Mouse (Mus musculus) CD4-positive helper T cell, adult 2 months (primary cell): ENCODE results near the gene Clns1a.
A peak's percentile ranks its signal among the peaks of the same experiment; 100 is the strongest.

Source experiments
- DNase-seq: peaks from one replicate; pipeline ENCODE4 v3.0.0-alpha.2; 2012; ENCODE audit warnings: low read depth, missing footprints, low spot score

Clns1a gene

DNA sequence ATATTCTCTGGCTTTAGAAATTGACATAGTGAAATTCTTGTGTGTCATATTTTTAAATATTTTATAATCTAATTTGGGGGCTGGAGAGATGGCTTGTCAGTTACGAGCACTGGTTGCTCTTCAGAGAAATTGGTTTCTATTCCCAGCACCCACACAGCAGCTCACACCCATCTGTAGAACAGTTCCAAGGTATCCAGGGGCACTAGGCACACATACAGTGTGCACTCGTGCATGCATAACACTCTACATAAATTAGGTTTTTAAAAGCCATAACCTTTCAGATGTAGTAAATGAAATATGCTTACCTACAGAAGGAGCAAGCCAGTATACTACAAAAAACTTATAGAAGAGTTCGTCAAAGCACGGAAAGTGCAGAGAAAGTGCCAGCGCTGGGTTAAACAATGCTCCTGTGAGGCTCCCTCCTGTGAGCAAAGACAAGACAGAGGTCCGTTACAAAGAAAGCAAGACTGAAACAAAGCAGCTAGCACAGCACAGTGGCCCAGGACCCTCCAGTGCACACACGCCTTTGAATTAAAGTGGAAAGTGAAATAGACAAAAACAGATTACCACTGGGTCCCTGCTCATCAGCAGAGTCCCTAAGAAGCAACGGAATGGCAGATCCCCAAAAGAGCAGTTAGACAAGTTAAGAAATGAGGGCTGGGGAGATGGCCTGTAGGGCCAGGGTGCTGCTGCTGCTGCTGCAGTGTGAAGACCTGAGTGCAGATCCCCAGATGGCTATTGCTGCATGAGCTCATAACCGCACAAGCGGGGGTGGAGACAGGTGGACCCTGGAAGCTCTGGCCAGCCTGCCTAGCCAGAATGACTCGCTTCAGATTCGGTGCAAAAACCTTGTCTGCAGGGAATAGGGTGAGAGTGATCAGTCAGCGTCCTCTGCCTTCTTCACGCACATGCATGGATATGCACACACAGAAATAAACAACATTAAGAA is 32.5 kb downstream of the Clns1a start:
- no peak for DNase-seq

DNA sequence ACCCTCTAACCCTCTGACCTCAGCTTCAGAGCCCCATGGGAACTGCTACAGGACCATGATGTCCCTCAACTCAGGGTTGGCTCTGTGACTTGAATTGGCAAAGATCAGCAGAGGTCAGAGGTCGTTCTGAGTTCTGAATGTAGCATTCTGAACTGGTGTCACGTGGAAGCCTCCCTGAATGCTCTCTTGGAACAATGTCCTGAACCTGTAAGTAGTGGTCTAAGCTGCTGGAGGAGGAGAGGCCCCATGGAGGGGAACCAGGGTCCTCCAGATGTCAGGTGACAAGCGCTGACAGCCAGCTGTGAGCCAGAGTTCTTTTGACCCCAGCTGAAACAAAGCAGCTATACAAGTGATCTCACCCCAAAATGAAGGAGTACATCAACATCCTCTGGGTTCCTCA is 34.0 kb downstream of the Clns1a start:
- no peak for DNase-seq

DNA sequence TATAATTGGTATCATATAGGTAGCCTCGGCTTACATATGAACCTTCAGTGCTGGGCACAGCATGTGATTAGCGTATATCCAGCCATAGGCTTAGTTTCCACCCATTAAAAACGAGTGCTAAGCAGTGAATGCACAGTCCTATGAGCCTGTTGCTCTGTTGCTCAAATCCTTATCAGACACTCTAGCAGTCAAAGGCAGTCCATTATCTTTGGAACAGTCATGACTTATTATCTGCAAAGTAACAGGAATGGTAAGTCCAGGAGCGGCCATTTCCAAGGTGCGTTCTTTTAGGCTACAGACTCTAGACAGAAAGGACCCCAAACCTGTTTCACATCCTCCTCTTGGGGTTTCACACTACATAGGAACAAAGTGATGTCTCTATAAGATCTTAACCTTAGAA is 37.2 kb downstream of the Clns1a start:
- DNase-seq, result no peak

DNA sequence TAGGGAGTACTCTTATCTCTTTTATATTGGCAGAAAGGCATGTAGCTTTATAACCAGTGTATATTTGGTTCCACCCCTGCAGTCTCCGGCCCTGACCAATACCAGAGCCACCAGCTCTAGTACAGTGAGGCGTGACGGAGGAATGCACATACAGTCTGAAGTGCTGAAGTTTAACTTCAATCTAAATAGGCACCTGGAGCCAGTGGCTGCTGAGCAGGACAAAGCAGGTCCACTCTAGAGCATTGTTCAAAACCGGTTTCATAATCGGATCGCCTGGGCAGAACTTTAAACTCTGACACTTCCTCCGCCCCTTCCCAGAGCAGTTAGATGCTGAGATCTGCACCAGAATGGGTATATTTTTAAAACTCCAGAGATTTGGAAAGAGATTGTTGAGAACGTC is 38.6 kb downstream of the Clns1a start:
- no peak for DNase-seq

DNA sequence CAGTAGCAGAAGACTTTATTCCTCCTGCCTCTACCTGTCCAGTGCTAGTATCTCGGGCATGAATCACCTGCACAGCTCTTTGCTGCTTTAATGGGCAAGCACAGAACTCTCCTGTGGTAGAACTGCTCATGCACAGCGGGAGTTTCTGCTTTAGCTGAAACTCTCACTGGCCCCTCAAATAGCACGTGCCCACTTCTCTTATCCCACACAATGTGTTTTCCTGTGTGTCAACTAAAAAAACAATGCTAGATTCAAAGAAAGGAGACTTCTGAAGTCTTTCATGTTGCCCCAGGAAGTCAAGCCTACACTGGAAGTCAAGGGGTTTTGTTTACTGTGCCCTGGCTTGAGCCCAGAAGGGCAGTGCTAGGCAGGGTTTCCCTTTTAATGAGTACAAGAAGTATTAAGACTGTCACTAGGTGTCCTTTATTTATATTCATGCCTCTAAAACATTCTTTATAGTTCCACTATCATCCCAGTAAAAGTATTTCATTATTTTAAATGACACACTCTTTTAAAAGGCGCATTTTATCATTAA is 39.5 kb downstream of the Clns1a start:
- no peak for DNase-seq

DNA sequence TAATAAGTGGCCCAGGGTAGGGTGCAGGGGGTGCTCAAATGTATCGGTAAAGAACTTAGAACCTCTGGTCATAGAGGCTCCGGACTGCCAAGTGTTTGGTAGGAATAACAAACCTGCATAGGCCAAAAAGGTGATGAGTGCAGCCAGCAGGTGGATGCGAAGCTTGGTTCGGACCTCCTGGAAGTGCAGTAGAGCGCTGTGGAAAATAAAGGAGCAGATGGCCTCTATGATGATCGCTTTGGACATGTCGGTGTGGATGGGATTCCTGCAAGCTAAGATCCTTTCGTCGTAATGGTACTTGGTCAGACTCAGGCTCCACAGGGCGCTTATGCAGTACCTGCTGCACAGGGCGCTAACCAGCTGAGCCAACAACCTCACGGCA is 40.8 kb downstream of the Clns1a start:
- no peak for DNase-seq

DNA sequence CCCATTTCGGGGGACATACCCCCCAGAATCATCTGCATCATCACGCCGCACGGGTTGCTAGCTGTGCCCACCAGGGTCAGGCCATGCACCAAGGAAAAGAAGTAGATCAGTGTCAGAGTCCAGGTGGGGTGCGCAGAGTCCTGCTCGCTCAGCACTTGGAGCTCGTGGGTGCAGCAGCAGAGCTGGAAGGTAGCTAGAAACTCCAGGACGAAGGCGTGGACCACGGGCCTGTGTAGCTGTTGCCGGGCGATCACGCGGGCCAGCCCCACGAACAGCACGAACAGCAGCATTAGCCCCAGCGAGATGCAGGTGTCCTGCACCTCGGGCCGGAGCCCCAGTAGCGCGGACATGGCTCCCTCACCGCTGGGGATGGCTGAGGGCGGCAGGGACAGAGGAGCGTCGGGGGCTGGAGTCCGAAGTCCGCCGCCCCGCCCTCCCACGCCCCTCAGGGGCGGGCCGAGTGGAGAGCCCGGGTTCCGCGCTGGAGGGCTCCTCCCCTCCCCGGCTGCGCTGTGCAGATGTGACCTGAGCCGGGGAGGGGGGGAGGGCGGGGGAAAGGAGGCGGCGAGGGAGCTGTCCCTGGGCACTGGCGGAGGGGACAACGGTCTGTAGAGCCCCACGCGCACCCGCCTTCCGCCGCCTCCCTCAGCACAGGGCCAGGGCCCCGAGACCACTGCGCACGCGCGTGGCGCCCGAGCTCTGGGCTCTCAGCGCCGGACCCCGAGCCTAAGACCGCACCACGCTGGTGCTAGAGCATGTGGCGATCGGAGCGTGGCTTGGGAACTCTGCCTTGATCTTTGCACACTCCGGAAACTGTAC is 41.4 kb downstream of the Clns1a start, which contains the start of gene Aqp11:
Aqp11 (minus strand) TSS at position 652 of the 819 bp plus-strand sequence.
- peak; percentile 77 for DNase-seq

DNA sequence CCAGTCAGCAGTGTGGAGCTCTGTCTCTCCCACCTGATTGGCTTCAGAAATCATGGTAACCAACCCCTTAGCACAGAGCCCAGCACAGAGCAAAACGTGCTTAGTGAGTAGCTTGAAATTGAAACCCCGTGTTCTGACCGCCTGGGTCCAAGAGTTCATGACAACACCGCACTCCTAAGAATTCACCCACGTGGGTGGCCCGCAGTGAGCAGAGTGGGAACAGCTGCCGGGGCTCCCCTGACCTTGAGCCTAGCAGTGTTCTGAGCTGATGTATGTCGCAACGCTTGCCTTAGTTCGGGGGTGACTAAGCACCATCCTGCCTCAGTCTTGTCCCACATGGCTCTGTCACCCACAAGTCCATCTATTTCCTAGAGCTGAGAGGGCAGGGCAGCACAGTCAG is 44.5 kb downstream of the Clns1a start:
- DNase-seq, result no peak

DNA sequence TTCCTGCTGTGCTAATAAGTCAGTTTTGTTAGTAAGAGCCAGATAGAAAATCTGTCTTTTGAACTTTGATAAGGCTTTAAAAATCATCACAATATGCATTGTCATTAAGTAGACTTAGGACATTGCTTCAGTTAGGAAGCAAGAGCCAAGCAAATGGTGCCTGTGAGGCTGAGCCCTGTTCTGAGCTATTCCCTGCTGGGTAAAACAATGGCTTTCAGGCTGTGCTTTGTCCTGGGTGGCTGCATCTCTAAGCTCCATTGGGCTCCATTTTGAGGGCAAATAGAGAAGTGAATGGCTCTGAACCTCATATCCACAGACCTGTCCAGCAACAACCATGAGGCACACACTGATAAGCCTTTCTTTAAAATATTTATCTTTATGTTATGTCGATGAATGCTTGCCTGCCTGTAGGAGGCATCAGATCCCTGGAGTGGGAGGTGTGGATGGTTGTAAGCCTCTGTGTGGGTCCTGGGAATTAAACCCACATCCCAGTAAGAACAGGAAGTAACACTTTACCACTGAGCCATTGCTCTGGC is 45.4 kb downstream of the Clns1a start:
- no peak for DNase-seq

DNA sequence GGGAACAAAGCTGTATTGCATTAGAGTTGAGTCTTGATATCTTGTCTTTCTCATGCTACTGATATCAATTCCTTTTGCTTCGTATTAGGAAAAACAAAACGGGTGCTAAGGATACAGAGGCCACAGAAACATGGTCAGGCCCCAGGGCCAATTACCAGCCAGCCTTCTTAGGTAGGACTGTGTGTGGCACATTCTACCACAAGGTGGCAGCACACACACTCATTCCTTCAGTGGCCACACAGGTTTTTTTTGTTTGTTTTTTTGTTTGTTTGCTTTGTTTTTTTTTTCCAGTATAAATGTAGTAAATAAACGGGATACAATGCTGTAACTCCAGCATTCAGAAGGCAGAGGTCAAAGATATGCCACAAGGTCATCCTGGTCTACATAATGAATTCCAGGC is 48.9 kb downstream of the Clns1a start:
- peak; percentile 72 for DNase-seq

DNA sequence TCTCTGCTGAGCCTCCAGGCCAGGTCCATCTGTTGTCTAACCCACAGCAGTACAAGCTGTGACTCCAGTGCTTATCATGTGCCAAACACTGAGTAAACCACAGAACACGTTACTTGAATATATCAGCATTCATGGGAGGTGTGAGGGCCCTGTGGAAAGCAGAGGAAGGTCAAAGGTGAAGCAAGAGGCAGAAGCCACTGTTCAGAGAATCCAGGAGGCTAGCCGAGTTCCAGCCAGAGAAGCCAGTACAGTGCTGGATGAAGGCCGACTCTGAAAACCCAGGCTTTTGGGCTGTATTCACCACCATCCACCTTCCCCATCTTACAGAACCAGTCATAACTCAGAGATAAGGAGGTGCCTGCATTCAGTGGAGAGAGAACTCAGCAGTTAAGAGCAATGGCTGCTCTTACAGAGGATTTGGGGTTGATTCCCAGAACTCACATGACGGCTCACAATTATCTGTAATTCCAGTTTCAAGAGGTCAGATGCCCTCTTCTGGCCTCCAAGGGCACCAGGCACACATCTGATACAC is 50.8 kb downstream of the Clns1a start:
- DNase-seq, result no peak

DNA sequence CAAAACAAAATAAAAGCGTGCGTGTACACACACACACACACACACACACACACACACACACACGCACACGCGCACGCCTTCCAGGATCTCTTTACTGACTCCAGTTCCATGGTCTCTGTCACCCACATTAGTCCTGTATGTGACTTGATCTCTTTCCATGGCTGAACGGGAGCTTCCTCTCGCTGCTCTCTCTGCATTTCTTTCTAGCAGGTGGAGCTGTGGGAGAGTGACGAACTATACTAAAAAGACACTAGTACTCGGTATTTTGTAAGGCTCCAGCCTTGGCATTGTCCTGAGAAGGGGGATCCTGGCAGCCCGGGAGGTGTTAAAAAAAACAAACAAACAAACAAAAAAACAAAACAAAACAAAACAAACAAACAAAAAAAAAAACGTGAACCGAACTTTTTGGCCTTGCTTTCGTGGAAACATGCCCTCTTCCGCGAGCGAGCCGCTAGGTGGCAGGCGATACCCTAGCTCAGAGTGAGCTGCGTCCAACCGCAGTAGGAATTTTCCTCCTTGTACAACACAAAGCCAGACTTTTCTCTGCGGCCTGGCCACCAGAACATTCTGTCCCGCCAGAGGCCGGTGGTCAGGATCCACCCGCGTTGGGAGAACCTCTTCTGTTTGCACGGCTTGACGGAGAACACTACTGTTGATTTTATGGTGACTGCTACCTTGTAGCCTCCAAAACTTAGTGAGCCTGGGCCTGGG is 51.5 kb downstream of the Clns1a start:
- peak; percentile 83 for DNase-seq

DNA sequence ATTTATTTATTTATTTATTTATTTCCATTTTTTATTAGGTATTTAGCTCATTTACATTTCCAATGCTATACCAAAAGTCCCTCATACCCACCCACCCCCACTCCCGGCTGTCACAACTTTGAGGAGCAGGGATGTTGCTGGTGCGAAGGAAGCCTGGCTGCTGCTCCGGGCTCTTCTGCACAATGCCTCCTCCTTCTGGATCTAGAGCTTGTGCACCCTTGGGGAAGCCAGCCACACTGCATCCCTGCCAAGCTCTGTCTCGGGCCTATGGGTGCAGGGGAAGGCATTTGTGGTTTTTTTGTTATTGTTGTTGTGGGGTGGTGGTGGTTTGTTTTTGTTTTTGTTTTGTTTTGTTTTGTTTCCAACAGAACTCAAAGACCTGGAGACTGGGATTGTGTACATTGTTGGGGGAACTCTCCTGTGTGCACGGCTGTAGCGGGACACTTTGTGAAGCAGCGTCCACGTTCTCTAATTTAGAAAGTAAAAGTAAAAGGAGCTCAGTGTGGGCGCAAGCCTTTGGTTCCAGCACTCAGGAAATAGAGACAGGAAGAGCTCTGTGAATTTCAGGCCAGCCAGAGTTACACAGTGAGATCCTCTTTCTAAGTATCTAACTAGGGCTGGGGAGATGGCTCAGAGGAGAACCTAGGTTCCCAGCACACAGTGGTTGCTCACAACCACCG is 52.2 kb downstream of the Clns1a start:
- peak; percentile 76 for DNase-seq

DNA sequence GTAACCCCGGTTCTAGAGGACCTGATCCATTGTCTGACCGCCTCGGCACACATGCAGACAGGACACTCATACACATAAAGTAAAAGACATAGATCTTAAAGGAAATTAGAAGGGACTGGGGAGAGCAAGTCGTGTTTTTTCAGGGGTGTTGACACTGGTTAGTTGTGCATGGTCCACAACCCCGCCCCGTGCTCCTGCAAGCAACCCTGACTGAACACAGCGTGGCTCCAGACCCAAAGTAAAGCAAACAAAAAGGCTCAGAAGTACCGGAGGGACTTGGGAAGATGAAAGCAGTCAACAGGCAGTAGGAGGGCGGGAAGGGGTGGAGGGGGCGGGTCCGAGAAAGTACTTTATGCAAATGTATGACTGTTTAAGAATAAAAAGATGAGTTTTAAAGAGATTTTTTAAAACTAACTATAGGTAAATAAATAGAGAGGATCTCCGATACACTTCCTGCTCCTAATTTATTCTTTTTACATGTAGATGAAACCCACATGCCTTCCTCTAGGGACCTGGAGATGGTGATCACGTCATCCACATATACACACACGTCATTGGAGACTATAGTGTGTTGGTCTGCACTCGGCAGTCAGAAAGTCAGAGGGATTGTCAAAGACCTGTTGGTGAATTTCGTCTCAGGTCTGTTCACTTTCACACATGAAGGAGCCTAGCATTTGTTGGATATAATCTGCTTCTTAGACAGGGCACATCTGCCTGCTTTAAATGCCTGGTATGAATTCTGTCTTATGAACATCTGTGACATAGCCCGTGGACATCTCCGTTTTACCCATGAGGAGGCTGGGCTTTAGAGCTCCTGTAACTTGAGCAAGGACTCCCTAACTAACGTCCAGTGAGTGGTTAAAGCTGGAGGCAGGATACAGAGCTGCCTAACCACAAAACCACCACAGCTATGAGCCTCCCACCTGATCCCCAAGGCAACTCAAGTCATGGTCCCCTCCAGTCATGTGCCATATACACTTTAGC is 53.1 kb downstream of the Clns1a start:
- DNase-seq, result peak; percentile 77

DNA sequence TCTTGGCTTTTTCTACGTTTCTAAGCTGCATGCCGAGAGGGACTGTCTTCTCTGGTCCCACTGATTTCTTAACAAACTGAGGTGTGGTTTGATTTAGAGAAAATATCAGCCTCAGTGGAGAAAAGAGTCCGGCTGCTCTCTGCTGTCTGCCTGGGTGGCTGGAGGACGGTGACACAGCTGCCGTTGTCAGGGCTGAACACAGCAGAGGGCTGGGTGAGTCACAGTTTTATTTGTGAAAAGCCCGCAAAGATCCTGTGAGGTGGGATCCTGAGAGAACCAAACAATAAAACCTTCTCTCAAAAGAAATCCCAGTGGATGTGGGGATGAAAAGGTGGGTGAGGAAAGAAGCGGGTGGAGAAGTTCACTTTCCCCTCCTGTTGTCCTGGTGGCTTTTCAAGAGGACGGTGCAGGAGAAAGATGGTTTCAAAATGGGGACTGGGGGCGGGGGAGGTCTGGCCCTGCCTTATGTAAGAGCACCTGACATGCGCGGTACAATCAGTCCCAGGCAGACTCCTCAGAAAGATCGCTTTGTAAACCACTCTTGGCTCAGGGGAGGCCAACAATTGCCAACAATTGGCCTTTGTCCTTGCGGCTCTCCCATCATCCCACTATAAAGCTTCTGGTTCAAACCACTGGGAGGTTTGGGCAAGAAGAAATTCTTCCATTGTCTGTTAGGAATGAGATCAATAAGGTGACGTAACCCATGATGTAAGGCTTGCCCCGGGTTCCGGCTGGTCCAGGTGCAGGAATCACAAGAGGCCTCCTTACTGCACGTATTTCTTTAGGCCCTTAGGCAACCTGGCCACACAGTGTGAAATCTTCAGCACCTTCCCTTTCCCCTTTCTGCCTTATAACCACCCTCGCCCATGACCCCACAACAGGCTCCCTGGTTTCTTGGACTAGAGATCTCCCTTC is 60.8 kb downstream of the Clns1a start:
- no peak for DNase-seq

DNA sequence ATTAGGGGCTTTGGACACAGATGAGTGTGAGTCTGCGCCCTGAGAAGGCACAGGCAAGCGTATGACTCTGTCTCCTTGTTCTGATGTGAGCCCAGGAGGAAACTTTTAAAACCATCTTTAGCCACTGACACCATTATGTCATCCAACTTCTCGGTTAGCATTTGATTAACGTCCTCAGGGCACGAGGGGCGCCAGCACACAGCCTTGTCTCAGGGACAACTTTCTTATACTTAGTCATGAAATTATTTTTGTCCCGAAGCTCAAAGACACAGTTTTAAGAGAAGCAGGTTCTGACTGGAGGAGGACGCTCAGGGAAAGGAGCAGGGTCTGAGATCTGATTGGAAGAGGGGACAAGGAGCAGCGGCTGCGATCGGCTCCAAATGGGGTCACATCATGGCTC is 68.2 kb downstream of the Clns1a start:
- no peak for DNase-seq

DNA sequence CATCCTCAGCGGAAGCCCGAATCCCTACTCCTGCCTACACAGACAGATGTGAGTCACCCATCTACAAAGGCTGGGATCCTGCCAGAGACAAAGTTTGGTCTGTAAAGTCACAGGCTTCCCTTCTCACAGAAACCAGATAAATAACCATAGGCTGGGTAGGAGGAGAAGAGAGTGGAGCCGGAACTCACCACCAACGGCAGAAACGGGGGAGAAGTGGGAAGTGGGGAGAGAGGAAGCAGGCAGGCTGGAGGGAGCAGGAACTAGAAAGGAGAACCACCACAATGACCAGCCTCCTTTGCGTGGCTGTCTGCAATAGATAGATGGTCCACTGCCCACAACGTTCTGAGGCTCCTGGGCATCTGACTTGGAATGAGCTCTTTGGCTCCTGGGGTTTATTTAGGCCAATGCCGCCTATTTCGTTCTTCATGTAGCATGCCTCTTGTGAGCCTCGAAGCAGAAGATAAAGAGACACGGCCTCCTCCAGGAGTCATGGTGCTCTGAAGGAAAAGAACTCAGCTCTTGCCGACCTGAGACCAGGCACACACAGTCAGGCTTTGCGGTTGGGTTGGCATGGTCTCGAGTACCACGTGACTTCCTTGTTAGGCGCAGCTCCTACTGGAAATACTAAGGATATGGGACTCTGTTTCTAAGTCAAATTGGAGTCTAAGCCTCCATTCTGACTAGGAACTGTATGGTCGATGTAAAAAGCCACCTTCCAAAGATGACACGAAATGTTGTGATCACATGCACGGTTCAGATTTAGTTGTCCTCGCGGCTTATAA is 68.9 kb downstream of the Clns1a start:
- no peak for DNase-seq

DNA sequence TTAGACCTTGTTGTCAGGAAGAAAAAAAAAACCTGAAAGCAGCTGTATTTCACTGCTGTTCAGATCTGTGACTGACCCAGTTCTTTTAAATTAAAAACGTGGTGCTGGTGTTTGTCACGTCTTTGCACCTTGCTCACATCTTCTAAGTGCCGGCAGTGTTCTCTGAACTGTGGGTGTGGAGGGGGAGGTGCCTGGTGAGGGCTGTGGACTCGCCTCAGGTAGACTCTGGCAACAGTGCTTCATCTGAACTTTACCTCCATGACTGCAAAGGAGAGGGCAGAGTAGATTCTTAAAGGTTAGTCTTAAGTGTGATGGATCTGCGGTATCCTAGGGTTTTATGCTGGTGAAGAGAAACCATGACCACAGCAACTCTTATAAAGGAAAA is 69.5 kb downstream of the Clns1a start:
- no peak for DNase-seq
